Mouse (Mus musculus) testis, adult 2 months (tissue): ENCODE measurements around the gene Kazn.

Experiments used
- CTCF ChIP-seq: fragments of 200-500 bp; IDR thresholded peaks from 2 replicates; pipeline ENCODE4 v1.5.1; 2012; ENCODE audit warnings: low read depth, mild to moderate bottlenecking, inconsistent platforms, low read length, moderate library complexity; ENCODE audit not compliant: control insufficient read depth, insufficient read depth, insufficient replicate concordance
- POLR2A ChIP-seq: fragments of 200-500 bp; IDR thresholded peaks from 2 replicates; pipeline ENCODE4 v1.6.1; 2012; ENCODE audit warnings: low read depth, mild to moderate bottlenecking, inconsistent platforms, low read length, moderate library complexity; ENCODE audit not compliant: control insufficient read depth

- no peak for TF ChIP-seq CTCF
- TF ChIP-seq POLR2A, result no peak
These were observed 77.1 kb downstream of the Kazn start for GRCm38 (mm10) chr4:142162102-142162501.
